Mouse (Mus musculus): ENCODE measurements around the gene Plbd2. TPM values are rescaled to one million over a fixed set of nuclear protein-coding genes. Genes with fewer than 3 reads are reported as not detected.
A peak's percentile ranks its signal among the peaks of the same experiment; 100 is the strongest.

Plbd2 gene
- polyA plus RNA-seq, 1 experiment from 2014 or later = 24.0 TPM

- no peaks in the 10 kb centered on the region for H3K36me3 ChIP-seq
- ATAC-seq (replicated peaks) = no peak
- no peak overlapping the region for H3K4me3 ChIP-seq
- no peak overlapping the region for H3K9ac ChIP-seq (replicated peaks)
- WGBS = 79% methylated on average over 5 of the region's 5 CpGs
- no peaks in the 10 kb centered on the region for H3K9me3 ChIP-seq
- H3K4me2 ChIP-seq (replicated peaks) = no peak overlapping the region
- no peaks in the 10 kb centered on the region for H3K4me1 ChIP-seq
- H3K27me3 ChIP-seq = no peaks in the 10 kb centered on the region
- H3K27ac ChIP-seq (replicated peaks) = no peak overlapping the region
Measured at GRCm38 (mm10) chr5:120468336-120468735, 35.1 kb downstream of the Plbd2 start.

GRCm38 (mm10) chr5:120467026-120467425 lies 36.4 kb downstream of the Plbd2 start:
- Histone ChIP-seq H3K9me3 (no peaks in the 10 kb centered on the region), H3K9ac (replicated peaks) (no peak overlapping the region), H3K4me1 (no peaks in the 10 kb centered on the region), H3K27ac (replicated peaks) (no peak overlapping the region), H3K4me2 (replicated peaks) (no peak overlapping the region), H3K4me3 (0 out of 2 replicates have a peak overlapping the region, but pooled peaks have one; percentile 4), H3K27me3 (no peaks in the 10 kb centered on the region), H3K36me3 (no peaks in the 10 kb centered on the region)
- 8% methylated on average over 4 of the region's 4 CpGs for WGBS
- ATAC-seq (replicated peaks) = no peak

- no peaks in the 10 kb centered on the region for H3K36me3 ChIP-seq
- no peak overlapping the region for H3K27ac ChIP-seq (replicated peaks)
- H3K4me2 ChIP-seq (replicated peaks) = no peak overlapping the region
- H3K9me3 ChIP-seq = no peaks in the 10 kb centered on the region
- 60% methylated on average over 6 of the region's 6 CpGs for WGBS
- no peak for ATAC-seq (replicated peaks)
- H3K9ac ChIP-seq (replicated peaks) = no peak overlapping the region
- no peaks in the 10 kb centered on the region for H3K27me3 ChIP-seq
- H3K4me3 ChIP-seq = no peak overlapping the region
- H3K4me1 ChIP-seq = no peaks in the 10 kb centered on the region
Measured at GRCm38 (mm10) chr5:120465860-120466259, 37.6 kb downstream of the Plbd2 start.

- no peak overlapping the region for H3K4me3 ChIP-seq
- no peaks in the 10 kb centered on the region for H3K9me3 ChIP-seq
- H3K36me3 ChIP-seq = no peaks in the 10 kb centered on the region
- ATAC-seq (replicated peaks) = no peak
- H3K27ac ChIP-seq (replicated peaks) = no peak overlapping the region
- H3K4me2 ChIP-seq (replicated peaks) = no peak overlapping the region
- 42% methylated on average over 5 of the region's 5 CpGs for WGBS
- H3K9ac ChIP-seq (replicated peaks) = no peak overlapping the region
- no peaks in the 10 kb centered on the region for H3K4me1 ChIP-seq
- H3K27me3 ChIP-seq = no peaks in the 10 kb centered on the region
Measured at GRCm38 (mm10) chr5:120465062-120465461, 38.4 kb downstream of the Plbd2 start.

- H3K4me1 ChIP-seq = no peaks in the 10 kb centered on the region
- H3K9ac ChIP-seq (replicated peaks) = no peak overlapping the region
- H3K4me2 ChIP-seq (replicated peaks) = no peak overlapping the region
- no peaks in the 10 kb centered on the region for H3K36me3 ChIP-seq
- ATAC-seq (replicated peaks) = no peak
- H3K4me3 ChIP-seq = no peak overlapping the region
- no peak overlapping the region for H3K27ac ChIP-seq (replicated peaks)
- H3K9me3 ChIP-seq = no peaks in the 10 kb centered on the region
- H3K27me3 ChIP-seq = no peaks in the 10 kb centered on the region
- 77% methylated on average over 4 of the region's 4 CpGs for WGBS
Measured at GRCm38 (mm10) chr5:120464321-120464720, 39.1 kb downstream of the Plbd2 start.

- WGBS = 73% methylated on average over 15 of the region's 15 CpGs
- ATAC-seq (replicated peaks) = no peak
- Histone ChIP-seq H3K36me3 (no peaks in the 10 kb centered on the region), H3K4me3 (no peak overlapping the region), H3K9me3 (no peaks in the 10 kb centered on the region), H3K27ac (replicated peaks) (no peak overlapping the region), H3K9ac (replicated peaks) (no peak overlapping the region), H3K4me1 (no peaks in the 10 kb centered on the region), H3K4me2 (replicated peaks) (no peak overlapping the region), H3K27me3 (no peaks in the 10 kb centered on the region)
Measured at GRCm38 (mm10) chr5:120461902-120462301, 41.5 kb downstream of the Plbd2 start.

GRCm38 (mm10) chr5:120459133-120459532 lies 44.3 kb downstream of the Plbd2 start:
- Histone ChIP-seq H3K4me1 (no peaks in the 10 kb centered on the region), H3K4me3 (no peak overlapping the region), H3K4me2 (replicated peaks) (no peak overlapping the region), H3K27ac (replicated peaks) (no peak overlapping the region), H3K9me3 (no peaks in the 10 kb centered on the region), H3K9ac (replicated peaks) (no peak overlapping the region), H3K27me3 (no peaks in the 10 kb centered on the region), H3K36me3 (no peaks in the 10 kb centered on the region)
- WGBS = 73% methylated on average over 10 of the region's 10 CpGs
- no peak for ATAC-seq (replicated peaks)

- Histone ChIP-seq H3K9ac (replicated peaks) (no peak overlapping the region), H3K36me3 (no peaks in the 10 kb centered on the region)
- WGBS = 4% methylated on average over 9 of the region's 9 CpGs
Measured at GRCm38 (mm10) chr5:120457628-120458027, 45.8 kb downstream of the Plbd2 start.

GRCm38 (mm10) chr5:120456841-120457554 lies 46.4 kb downstream of the Plbd2 start:
- Histone ChIP-seq H3K4me3 (no peak overlapping the region), H3K4me2 (replicated peaks) (no peak overlapping the region), H3K9me3 (no peaks in the 10 kb centered on the region), H3K27me3 (no peaks in the 10 kb centered on the region), H3K9ac (replicated peaks) (no peak overlapping the region), H3K4me1 (no peaks in the 10 kb centered on the region), H3K27ac (replicated peaks) (no peak overlapping the region), H3K36me3 (no peaks in the 10 kb centered on the region)
- no peak for ATAC-seq (replicated peaks)
- WGBS = 44% methylated on average over 7 of the region's 7 CpGs

More at GRCm38 (mm10) chr5:120457628-120458027, 45.8 kb downstream of the Plbd2 start:
- Histone ChIP-seq H3K4me3 (no peak overlapping the region), H3K27ac (replicated peaks) (no peak overlapping the region), H3K4me2 (replicated peaks) (no peak overlapping the region), H3K9me3 (no peaks in the 10 kb centered on the region), H3K27me3 (no peaks in the 10 kb centered on the region), H3K4me1 (no peaks in the 10 kb centered on the region)
- ATAC-seq (replicated peaks) = no peak

- Histone ChIP-seq H3K4me1 (no peaks in the 10 kb centered on the region), H3K27me3 (no peaks in the 10 kb centered on the region)
- 42% methylated on average over 1 of the region's 1 CpGs for WGBS
Measured at GRCm38 (mm10) chr5:120456253-120456652, 47.2 kb downstream of the Plbd2 start.

GRCm38 (mm10) chr5:120454756-120455337 lies 48.6 kb downstream of the Plbd2 start:
- no peaks in the 10 kb centered on the region for H3K4me1 ChIP-seq
- H3K36me3 ChIP-seq = no peaks in the 10 kb centered on the region
- H3K9me3 ChIP-seq = no peaks in the 10 kb centered on the region
- WGBS = 77% methylated on average over 14 of the region's 14 CpGs
- H3K9ac ChIP-seq (replicated peaks) = no peak overlapping the region
- no peak overlapping the region for H3K4me2 ChIP-seq (replicated peaks)
- no peaks in the 10 kb centered on the region for H3K27me3 ChIP-seq
- H3K4me3 ChIP-seq = no peak overlapping the region
- no peak overlapping the region for H3K27ac ChIP-seq (replicated peaks)
- no peak for ATAC-seq (replicated peaks)

More at GRCm38 (mm10) chr5:120456253-120456652, 47.2 kb downstream of the Plbd2 start:
- Histone ChIP-seq H3K4me3 (no peak overlapping the region), H3K4me2 (replicated peaks) (no peak overlapping the region), H3K27ac (replicated peaks) (no peak overlapping the region), H3K36me3 (no peaks in the 10 kb centered on the region), H3K9ac (replicated peaks) (no peak overlapping the region), H3K9me3 (no peaks in the 10 kb centered on the region)
- ATAC-seq (replicated peaks) = no peak

GRCm38 (mm10) chr5:120447305-120447704 lies 56.1 kb downstream of the Plbd2 start:
- H3K36me3 ChIP-seq = no peaks in the 10 kb centered on the region
- no peak overlapping the region for H3K9ac ChIP-seq (replicated peaks)
- no peaks in the 10 kb centered on the region for H3K9me3 ChIP-seq
- H3K4me1 ChIP-seq = no peaks in the 10 kb centered on the region
- ATAC-seq (replicated peaks) = no peak
- no peak overlapping the region for H3K27ac ChIP-seq (replicated peaks)
- 58% methylated on average over 13 of the region's 13 CpGs for WGBS
- no peak overlapping the region for H3K4me3 ChIP-seq
- no peak overlapping the region for H3K4me2 ChIP-seq (replicated peaks)
- H3K27me3 ChIP-seq = no peaks in the 10 kb centered on the region
